Mouse (Mus musculus): ENCODE measurements around the gene Rrp9. TPM values are rescaled to one million over a fixed set of nuclear protein-coding genes. Genes with fewer than 3 reads are reported as not detected.

Rrp9 gene
- total RNA-seq, 2 experiments from 2014 or later, result 28.5 to 29.2 TPM

DNA sequence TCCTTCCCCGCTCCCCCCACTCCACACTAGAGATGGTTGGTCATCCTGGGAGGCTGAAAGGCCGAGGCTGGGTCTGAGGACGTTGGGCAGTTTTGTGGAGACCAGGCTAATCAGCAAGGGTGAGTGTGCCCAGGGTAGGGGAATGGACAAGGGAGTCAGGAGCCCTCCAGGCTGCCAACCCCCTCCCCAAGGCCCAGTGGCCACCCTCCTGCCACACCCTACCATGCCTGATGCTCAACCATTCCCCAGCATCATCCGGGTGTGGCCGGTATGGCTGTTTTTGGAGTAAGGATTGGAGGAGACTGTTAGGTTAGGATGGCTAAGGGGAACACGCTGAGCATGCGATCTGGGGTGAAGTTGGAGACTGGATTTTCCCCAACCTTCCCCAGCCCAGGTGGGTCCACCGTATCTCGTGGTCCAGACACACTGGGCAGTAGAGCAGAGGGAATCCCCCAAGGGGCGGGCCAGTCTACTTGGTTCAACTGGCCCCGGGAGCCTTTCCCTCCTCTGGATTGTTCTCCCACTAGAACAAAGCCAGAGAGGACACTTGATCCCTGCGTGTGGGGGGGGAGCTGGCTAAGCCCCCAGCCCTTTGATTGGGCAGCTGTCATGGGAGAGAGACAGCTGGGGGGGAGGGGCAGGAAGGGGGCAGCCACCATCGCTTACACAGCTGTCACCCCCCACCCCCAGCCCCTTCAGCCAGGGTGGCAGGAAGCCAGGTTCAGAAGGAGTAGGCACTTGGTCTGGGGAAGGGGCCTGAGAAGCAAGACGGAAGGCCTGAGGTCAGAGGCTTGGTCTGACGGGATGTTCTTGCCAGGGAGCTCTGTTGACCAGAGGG is 19.2 kb upstream of the Rrp9 start:
- no peak for DNase-seq (ENCODE audit: low spot score in 2 of 2)

DNA sequence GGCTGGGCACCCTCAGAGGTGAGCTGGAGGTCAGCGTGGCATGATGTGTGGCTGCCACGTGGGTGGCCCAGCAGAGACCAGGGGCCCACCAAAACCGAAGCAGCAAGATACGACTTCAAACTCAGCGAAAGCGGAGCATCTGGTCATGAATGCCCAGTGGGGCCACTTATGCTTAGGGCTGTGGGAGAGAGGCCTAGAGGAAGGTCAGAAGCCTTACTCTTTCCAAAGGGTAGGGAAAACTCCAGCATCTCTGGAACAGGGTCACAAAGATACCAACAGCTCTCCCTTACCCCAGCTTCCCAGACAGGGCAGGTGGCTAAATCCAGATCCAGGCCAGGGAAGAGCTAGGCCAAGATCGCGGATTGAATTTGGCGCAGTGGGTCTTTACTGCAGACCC is 18.6 kb upstream of the Rrp9 start:
- DNase-seq (ENCODE audit: low spot score in 2 of 2), result no peak

DNA sequence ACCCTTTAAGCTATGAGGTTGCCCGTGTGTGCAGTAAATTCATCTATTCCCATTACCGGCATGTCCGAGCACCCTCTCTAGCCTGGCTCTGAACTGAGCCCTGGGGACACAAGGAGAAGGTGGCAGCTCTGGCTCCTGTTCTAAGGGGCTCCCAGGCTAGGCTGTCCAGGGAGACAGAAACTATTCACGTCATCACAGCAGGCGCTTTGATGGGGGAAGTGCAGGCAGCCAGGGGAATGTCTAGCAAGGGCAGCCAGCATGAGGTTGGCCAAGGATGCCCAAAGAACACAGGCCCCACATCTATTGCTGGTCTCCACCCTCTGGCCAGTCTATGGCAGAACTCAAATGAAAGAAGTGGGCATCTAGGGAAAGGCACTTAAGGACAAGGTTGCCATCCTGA is 17.8 kb upstream of the Rrp9 start:
- no peak for DNase-seq (ENCODE audit: low spot score in 2 of 2)

DNA sequence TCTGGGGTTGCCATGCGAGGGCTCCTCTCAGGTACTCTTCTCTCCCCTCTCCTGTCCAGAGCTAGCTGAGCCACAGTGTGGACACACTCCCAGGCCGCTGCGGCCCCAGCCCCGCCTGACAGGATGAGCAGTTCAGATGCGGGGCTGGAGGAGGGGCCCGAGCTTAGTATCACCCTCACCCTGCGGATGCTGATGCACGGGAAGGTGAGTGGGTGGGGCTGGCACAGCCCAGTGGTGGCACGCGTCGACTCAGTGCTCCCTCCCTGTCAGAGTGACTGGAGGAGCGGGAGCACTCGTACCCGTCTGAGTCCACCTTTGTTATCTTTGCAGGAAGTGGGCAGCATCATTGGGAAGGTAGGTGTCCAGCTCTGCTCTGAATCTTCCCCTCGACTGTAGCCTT is 15.8 kb upstream of the Rrp9 start:
- no peak for DNase-seq (ENCODE audit: low spot score in 2 of 2)

DNA sequence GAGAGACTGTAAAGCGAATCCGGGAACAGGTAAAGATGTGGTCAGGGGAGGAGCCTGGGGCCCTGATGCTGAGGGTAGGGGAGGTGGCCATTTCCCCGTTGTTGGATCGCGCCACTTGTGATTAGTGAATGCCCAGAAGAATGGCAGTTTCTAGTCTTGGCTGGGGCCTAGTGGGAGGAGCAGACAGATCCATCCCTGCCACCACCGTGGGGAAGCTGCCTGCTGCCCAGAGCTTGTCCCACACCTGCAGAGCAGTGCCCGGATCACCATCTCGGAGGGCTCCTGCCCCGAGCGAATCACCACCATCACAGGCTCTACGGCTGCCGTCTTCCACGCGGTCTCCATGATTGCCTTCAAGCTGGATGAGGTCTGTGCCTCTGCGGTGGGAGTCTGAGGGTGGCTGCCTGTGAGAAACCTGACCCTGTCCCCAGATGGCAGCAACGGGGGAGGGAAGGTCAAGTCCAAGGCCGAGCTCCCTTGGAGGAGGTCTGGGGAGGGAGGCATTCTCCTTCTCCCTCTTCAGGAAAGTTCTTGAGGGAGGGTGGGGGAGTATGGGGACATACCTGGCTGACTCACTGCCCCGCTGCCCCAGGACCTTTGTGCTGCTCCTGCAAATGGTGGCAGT is 15.2 kb upstream of the Rrp9 start:
- DNase-seq (ENCODE audit: low spot score in 2 of 2), result no peak

DNA sequence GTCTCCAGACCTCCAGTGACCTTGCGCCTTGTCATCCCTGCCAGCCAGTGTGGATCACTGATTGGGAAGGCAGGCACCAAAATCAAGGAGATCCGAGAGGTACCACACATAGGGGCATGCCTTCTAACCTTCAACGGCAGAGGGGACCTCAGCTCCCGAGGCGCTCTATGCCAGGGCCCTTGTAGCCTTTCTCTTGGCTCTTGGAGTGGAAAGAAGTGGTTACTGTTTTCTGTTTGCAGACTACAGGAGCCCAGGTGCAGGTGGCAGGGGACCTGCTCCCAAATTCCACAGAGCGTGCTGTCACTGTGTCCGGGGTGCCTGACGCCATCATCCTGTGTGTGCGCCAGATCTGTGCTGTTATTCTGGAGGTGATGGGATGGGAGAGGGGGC is 14.7 kb upstream of the Rrp9 start:
- DNase-seq (ENCODE audit: low spot score in 2 of 2), result no peak

DNA sequence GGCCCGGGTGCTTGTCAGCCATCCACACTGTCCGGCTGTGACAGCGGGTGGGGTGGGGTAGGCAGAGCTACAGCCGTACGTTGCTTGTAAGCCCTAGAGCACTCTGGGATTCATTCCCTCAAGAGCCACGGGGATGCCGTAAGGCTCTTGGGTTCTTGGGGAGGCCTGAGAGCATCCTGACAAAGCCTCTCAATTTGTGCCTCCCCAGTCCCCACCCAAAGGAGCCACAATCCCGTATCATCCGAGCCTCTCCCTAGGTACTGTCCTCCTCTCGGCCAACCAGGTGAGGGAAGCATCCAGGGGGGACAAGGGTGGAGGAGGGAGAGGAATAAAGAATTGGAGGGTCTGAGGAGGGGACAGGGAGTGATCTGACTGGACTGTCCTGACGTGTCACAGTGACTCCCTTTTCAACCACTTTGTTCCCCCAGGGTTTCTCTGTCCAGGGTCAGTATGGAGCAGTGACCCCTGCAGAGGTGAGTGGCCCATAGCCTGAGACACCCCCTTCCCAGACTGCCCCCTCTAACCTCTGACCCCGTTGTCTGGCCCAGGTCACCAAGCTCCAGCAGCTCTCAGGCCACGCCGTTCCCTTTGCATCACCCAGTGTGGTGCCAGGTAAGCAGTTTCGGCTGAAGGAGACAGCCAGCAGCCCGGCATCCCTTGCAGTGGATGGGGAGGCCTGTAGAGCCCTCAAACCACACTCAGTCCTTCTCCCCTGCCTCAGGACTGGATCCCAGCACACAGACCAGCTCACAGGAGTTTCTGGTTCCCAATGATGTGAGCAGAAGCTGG is 13.9 kb upstream of the Rrp9 start:
- no peak for DNase-seq (ENCODE audit: low spot score in 2 of 2)

DNA sequence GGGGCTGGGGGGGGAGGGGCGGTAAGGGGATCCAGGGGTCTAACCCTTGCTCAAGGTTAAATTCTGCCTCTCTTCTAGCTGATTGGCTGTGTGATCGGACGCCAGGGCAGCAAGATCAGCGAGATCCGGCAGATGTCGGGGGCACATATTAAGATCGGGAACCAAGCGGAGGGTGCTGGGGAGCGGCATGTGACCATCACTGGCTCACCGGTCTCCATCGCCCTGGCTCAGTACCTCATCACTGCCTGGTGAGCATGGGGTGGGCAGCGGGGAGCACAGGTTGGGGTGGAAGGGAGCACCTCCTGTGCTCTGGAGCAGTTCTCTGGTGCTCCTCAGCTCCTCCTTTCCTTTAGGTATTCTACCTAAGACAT is 13.3 kb upstream of the Rrp9 start:
- no peak for DNase-seq (ENCODE audit: low spot score in 2 of 2)

DNA sequence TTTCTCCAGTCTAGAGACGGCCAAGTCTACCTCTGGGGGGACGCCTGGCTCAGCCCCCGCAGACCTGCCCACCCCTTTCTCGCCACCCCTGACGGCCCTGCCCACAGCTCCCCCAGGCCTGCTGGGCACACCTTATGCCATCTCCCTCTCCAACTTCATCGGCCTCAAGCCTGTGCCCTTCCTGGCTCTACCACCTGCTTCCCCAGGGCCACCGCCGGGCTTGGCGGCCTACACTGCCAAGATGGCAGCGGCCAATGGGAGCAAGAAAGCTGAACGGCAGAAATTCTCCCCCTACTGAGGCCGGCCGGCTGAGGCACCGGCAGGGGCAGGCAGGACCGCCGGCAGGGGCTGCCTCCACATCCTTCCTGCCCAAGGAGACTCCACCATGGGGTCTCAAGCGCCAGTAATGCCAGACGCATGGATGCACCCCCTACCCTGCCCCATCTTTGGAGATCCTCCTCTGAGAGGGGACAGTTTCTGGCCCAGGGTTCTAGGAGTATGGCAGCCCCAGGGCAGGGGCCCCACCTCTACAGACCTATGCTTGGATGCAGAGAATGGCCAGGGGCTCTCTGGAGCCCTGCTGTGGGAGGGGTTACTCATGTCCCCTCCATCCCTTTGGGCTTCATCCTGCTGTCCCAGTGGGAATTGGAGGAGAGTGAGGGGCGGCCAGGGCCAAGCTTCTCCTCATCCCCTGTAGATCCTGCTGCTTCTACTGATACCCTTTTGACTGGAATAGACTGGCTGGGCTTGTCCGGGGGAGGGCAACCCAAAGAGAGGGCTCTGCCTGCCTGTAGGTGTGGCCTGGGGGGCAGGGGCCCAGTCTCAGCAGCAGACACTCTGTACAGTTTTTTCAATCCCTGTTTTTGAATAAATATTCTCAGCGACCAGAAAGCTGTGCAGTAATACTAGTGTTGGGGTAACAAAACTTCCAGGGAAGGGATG is 12.4 kb upstream of the Rrp9 start:
- DNase-seq (ENCODE audit: low spot score in 2 of 2), result no peak

DNA sequence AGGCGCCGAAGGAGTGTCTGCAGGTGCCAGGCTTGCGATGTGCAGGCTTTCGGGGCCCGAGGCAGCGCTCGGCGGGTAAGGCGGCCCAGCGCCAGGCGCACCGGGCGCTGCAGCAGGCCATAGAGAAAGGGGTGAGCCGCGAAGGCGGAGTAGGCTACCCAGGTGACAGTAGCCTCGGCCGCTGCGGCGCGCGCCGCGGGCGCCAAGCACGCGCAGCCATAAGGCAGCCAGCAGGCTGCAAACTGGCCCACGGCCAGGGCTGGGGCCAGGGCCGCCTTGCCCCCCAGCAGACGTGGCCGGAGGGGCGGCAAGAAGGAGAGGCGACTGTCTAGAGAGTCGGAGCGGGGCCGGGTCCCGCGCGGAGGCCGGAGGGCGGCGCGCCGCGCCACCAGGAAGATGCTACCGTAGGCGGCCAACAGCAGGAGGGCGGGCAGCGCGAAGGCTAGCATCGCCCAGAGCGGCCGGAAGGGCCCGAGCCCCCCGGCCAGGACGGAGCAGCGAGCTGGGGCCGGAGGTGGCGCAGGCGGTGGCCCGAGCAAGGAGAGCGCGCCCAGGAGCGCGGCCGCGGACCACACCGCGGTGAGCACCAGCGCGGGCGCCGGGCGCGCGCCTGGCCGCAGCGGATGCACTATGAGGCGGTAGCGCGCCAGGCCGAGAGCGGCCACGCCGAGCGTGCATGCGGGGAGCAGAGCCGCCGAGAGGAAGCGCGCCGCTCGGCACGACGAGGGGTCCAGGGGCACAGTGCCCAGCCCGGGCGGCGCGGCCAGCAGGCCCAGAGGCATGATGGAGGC is 10.8 kb upstream of the Rrp9 start:
- peak in 1 of 2 experiments; percentile 80 for DNase-seq (ENCODE audit: low spot score in 2 of 2)

DNA sequence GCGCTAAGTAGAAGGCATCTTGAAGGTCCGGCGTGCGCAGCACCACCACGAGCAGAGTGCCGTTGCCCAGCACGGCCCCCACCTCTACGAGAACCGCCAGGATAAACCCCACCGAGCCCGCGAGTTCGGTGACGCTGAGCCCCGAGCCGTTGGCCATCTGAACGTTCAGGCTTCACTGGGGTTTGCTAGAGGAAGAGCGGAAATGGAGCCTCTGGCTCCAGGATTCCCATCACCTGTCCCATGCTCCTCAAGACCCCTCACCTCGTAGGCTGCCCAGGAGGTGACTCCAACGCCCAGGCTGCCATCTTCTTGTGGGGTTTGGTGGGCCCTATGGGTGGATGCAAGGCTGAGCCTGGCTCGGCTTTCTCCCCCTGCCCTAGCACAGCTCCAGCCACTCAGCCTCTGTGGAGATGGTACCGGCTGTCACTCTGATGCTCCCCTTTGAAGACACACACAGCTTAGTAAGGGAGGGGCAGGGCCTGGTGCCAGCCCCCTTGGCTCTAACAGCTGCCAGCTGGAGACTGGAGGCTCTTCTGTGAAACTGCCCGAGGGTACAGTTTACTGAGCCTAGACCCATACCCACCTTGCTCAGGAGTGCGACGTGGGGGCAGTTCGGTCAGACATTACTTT is 10.1 kb upstream of the Rrp9 start, which contains the start of gene Gpr62:
TSS of gene Gpr62 (minus strand) at position 368 of the 630 bp plus-strand sequence.
- DNase-seq (ENCODE audit: low spot score in 2 of 2), result peak in 1 of 2 experiments; percentile 76

DNA sequence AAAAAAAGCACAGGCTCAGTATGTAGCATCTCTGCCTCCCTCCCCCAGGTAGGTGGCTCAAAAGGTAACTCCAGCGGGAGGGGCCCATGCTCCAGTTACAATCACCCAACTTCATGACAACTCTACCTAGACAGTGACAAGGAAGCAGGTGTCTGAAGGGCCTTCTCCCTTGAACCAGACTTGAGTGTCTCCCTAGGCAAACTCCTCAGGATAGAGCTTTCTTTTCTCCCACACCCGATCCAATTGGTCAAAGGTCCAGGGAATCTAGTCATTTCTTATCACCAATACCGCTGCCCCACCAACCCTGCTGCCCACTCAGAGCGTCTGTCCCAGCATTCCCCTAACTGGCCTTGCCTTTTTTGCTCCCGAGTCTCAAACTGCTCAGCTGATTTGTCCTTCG is 9.0 kb upstream of the Rrp9 start:
- DNase-seq (ENCODE audit: low spot score in 2 of 2), result no peak

DNA sequence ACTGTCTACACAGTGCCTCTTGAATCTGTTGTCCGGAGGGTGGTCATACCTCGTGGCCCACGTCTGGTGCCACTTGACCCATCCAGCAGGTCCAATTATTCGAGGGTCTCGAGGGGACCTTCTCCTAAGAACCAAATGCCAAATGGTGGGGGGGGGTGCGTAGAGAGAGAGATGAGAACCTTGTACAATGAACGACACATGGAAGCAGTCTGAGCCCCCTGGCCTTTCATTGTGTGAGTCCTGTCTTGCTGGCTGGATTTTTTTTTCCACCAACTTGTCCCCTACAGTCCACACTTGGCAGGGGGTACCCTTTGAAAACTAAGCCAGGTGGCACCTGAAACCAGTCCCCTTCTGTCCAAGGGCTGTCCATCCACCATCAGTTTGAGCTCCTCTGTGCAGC is 8.0 kb upstream of the Rrp9 start:
- no peak for DNase-seq (ENCODE audit: low spot score in 2 of 2)

DNA sequence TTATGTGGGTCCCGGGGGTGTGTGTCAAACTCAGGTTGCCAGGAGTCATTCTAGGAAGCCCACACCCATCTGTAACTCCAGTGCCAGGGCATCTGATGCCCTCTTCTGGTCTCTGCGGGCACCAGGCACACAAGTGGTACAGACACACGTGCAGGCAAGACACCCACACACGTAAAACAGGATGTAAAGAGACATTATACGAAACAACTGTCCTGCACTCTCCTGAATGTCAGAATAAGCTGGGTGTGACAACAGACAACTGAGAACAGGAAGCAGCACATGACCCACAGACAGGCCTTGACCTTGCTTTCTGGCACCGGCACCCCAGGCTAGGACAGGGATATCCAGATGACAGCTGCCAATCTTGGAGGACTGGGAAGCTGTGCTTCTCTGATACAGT is 6.4 kb upstream of the Rrp9 start:
- no peak for DNase-seq (ENCODE audit: low spot score in 2 of 2)

DNA sequence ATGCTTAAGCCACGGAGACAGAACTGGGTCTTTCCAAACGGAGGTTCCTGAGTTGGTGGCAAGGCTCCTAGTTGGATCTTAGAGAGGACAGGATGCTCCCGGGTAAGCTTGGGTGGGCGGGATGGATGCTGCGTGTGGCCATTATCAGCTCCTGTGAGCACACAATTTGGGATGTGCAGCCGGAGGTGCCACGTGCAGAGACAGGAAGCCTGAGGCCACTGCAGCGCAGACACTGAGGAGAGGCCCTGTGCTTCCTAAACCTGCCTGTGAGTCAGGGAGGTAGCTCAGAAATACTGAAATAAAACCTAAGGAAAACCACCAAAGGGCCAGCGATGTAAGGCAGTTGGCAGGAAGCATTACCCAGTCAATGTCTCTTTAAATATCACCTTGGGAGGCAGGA is 6.0 kb upstream of the Rrp9 start:
- no peak for DNase-seq (ENCODE audit: low spot score in 2 of 2)

DNA sequence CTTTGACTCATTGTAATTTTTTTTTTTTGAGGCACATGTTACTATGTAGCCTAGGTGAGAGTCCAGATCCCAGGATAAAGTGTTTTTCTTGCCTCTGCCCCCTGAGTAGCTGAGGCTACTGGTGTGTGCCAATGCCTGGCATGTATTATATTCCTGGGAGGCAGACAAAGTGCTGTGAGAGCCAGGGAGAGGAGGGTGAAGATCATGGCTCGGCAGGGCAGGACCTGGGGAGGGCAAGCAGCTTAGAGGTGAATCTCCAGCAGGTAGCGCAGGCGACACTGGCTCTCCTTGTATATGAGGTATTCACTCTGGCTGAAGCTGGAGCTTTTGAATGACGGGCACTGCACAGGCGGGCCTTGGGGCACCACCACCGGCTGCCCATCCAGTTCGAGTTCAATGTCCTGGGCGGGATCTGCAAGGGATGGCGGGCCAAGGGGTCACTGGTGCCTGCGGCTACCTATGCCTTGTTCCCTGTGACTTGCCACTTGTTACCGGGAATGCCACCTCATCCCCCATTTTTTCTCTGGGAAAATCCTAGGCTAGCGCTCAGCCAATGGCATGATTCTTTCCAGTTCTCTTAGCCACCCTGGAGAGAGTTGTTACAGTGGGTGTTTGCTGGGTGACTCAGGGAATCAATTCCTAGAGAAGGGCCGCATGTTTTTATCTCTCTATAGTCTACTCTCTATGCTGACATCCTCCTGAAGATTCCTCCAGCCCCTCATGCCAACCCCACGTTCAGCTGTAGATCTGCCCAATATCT is 4.6 kb upstream of the Rrp9 start:
- no peak for DNase-seq (ENCODE audit: low spot score in 2 of 2)

DNA sequence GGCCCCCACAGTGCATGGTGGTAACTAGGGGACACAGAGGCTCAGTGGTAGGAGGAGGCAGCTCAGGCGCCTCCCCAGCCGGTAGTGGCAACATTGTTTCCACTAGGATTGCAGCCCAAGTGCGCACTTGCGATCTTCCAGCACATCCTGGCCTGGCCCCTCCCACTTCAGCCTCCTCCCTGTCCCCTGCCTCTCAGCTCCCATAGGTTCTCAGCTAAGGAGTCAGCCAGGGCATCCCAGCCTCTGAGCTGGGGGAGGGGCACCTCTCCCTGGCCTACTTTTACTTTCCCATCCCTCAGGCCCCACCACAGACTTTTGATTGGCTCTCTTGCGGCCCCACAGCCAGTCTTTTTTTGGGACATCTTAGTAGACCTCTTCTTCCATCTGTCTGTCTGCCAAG is 3.9 kb upstream of the Rrp9 start:
- no peak for DNase-seq (ENCODE audit: low spot score in 2 of 2)

DNA sequence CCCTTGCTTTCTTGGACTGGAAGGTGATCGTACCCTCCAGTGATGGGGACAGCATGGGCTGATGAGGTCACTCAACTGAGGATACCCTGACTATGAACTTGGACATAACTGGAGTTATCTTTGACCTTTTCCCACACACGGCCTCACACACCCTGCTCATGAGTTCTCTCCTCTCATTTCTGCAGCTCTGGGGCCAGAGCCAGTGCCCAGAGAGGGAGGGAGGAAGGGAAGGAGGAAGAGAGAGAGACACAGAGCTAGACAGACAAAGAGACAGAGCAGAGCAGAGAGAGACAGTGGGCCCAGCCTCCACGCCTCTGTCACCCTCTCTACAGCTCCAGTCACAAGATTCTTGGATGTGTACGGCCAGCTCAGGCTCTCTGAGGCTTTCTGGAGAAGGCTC is 3.4 kb upstream of the Rrp9 start:
- no peak for DNase-seq (ENCODE audit: low spot score in 2 of 2)
